Mouse (Mus musculus) limb, embryonic 14.5 days (tissue): ENCODE results near the gene Aif1. TPM values are rescaled to one million over a fixed set of nuclear protein-coding genes. Genes with fewer than 3 reads are reported as not detected.

ENCODE experiments used
- ATAC-seq: fragments of 200-750 bp; cut with Nextera tagmentation; 2 replicates; pipeline ENCODE4 v1.8.0; 2017; ENCODE audit warnings: low read depth, moderate number of reproducible peaks, moderate TSS enrichment; ENCODE audit not compliant: low FRiP score
- DNase-seq: peaks from one replicate; pipeline ENCODE4 v3.0.0-alpha.2; 2015; ENCODE audit warnings: low spot score
- H3K27ac ChIP-seq: fragments of 300-500 bp; sonication (generic); replicated peaks from 2 replicates; pipeline ENCODE4 v1.5.1; 2014; ENCODE audit warnings: low read depth, mild to moderate bottlenecking, low read length, moderate library complexity, mixed read lengths
- H3K27me3 ChIP-seq: fragments of 300-500 bp; sonication (generic); 2 replicates; pipeline ENCODE4 v1.6.1; 2014; ENCODE audit warnings: low read length, mixed read lengths; ENCODE audit not compliant: control insufficient read depth, insufficient read depth
- H3K36me3 ChIP-seq: fragments of 300-500 bp; sonication (generic); 2 replicates; pipeline ENCODE4 v1.6.1; 2014; ENCODE audit warnings: mild to moderate bottlenecking, low read length, moderate library complexity, mixed read lengths; ENCODE audit not compliant: control insufficient read depth, insufficient read depth
- H3K4me1 ChIP-seq: fragments of 300-500 bp; sonication (generic); 2 replicates; pipeline ENCODE4 v1.6.1; 2014; ENCODE audit warnings: antibody characterized with exemption, low read length, mixed read lengths; ENCODE audit not compliant: control insufficient read depth, insufficient read depth
- H3K4me2 ChIP-seq: fragments of 300-500 bp; sonication (generic); replicated peaks from 2 replicates; pipeline ENCODE4 v1.6.1; 2014; ENCODE audit warnings: low read depth, mild to moderate bottlenecking, low read length, moderate library complexity; ENCODE audit not compliant: severe bottlenecking
- H3K4me3 ChIP-seq: fragments of 300-500 bp; sonication (generic); replicated peaks from 2 replicates; pipeline ENCODE4 v1.5.1; 2014; ENCODE audit warnings: low read length
- H3K9ac ChIP-seq: fragments of 300-500 bp; sonication (generic); 2 replicates; pipeline ENCODE4 v1.6.1; 2014; ENCODE audit warnings: mild to moderate bottlenecking, low read depth, low read length, moderate library complexity; ENCODE audit not compliant: severe bottlenecking
- H3K9me3 ChIP-seq: fragments of 300-500 bp; sonication (generic); 2 replicates; pipeline ENCODE4 v1.6.1; 2016; ENCODE audit warnings: low read length; ENCODE audit not compliant: control insufficient read depth
- POLR2A ChIP-seq: fragments of 200-500 bp; IDR thresholded peaks from 2 replicates; pipeline ENCODE4 v1.8.0; 2012; ENCODE audit warnings: inconsistent platforms, mild to moderate bottlenecking, moderate library complexity, borderline replicate concordance; ENCODE audit not compliant: insufficient read depth, insufficient read length; ENCODE audit errors: extremely low read depth
- WGBS: fragments of 180-500 bp; shearing (Covaris S2); extraction: QIAGEN DNeasy Blood & Tissue Kit; methylation state at CpG from one replicate; pipeline ENCODE4 v1.1.7; 2014; 5-methylcytosine and 5-hydroxymethylcytosine counted together
- polyA plus RNA-seq, 2 experiments: library from polyadenylated mRNA; depleted of rRNA in 1 of 2; stranded (reverse) in 1 of 2; unstranded in 1 of 2; fragments of >200 nt; fragmentation: Nextera tagmentation in 1 of 2; extraction: Ambion mirVana in 1 of 2; gene quantifications; 2 replicates each; pipeline versions ENCODE4 v1.2.1 to v1.2.3; 2012 to 2014

The Aif1 gene
- polyA plus RNA-seq, 2 experiments: 4.8 to 15.7 TPM

- 22% methylated on average over 8 of the region's 8 CpGs for WGBS
- Histone ChIP-seq H3K36me3 (no peaks in the 10 kb centered on the region), H3K4me1 (peaks cover 4% of the 10 kb centered on the region; the same call in 1 of the 2 replicates), H3K9me3 (no peaks in the 10 kb centered on the region), H3K27me3 (peaks cover 21% of the 10 kb centered on the region), H3K4me3 (no peak overlapping the region), H3K4me2 (no peak overlapping the region), H3K9ac (no peak overlapping the region), H3K27ac (no peak overlapping the region)
- no peak for ATAC-seq
- no peak for DNase-seq
- TF ChIP-seq POLR2A: no peak
These were observed 23.1 kb upstream of the Aif1 start for GRCm38 (mm10) chr17:35198946-35199345.

DNA sequence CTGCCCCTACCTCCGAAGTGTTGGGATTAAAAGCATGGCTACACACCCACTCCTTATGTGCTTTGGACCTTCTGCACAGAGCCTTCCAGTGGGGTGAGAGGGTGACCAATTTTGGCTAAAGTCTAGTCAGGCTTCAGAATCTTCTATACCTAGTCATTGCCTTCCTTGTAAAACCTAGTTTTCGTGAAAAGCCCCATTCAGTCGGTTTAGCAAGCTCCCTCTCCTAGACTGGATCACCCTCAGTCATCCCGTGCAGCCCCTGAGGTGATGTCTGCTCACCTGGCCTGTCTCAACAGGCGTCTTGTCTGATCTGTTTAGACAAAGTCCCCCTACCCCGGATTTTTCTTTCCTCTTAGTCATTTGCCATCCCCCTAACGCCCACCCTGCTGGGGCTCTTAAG lies 22.2 kb upstream of the Aif1 start:
- Histone ChIP-seq H3K9ac (no peak overlapping the region), H3K4me3 (no peak overlapping the region), H3K4me2 (no peak overlapping the region), H3K36me3 (no peaks in the 10 kb centered on the region), H3K27me3 (peaks cover 21% of the 10 kb centered on the region), H3K27ac (no peak overlapping the region), H3K9me3 (no peaks in the 10 kb centered on the region), H3K4me1 (peaks cover 4% of the 10 kb centered on the region; the same call in 1 of the 2 replicates)
- ATAC-seq (no peak), DNase-seq (no peak)
- TF ChIP-seq POLR2A: no peak
- WGBS: 53% methylated on average over 7 of the region's 7 CpGs

DNA sequence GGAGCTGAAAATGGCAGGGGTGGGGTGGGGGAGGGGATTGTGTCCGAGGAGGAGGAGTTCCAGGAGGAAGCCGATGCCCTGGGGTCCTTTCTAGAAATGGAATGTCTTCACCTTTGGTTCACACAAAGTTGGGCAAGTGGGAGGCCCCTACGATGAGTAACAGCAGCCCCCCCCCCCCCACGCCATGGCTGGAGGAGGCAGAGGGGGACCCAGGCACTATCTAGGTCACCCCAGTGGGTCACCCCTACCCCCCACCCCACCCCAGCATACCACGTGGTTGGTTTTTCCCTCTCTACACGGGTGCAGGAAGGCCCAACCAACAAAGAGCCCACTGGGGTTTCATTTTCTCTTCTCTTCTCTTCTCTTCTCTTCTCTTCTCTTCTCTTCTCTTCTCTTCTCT lies 21.3 kb upstream of the Aif1 start:
- no peak overlapping the region for H3K27ac ChIP-seq
- 33% methylated on average over 4 of the region's 6 CpGs for WGBS
- H3K27me3 ChIP-seq: peaks cover 21% of the 10 kb centered on the region
- no peak for TF ChIP-seq POLR2A
- H3K9ac ChIP-seq: no peak overlapping the region
- no peak for ATAC-seq
- H3K36me3 ChIP-seq: no peaks in the 10 kb centered on the region
- H3K9me3 ChIP-seq: no peaks in the 10 kb centered on the region
- H3K4me2 ChIP-seq: no peak overlapping the region
- no peak for DNase-seq
- peaks cover 4% of the 10 kb centered on the region; the same call in 1 of the 2 replicates for H3K4me1 ChIP-seq
- no peak overlapping the region for H3K4me3 ChIP-seq

DNA sequence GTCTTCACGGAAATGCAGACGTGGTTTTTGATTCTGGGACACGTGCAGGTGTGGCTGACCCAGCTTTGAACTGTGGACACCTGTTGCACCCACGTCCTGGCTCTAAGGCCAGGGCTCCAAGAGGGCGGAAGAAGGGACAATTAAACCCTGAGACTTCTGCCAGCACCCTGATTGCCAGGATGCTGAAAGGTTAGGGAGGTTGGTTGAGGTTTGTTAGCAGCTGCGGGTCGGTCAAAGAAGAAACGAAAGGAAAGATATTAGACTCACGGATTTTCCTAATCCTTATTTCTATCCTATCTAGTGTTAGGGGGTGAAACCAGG lies 20.4 kb upstream of the Aif1 start:
- Histone ChIP-seq H3K27ac (no peak overlapping the region), H3K36me3 (no peaks in the 10 kb centered on the region), H3K4me3 (peak overlapping the region; percentile 40), H3K27me3 (peaks cover 21% of the 10 kb centered on the region), H3K9me3 (no peaks in the 10 kb centered on the region), H3K9ac (no peak overlapping the region), H3K4me1 (peaks cover 4% of the 10 kb centered on the region; the same call in 1 of the 2 replicates), H3K4me2 (peak overlapping the region; percentile 62)
- ATAC-seq (no peak), DNase-seq (no peak)
- whole genome bisulfite sequencing: 31% methylated on average over 9 of the region's 9 CpGs
- no peak for TF ChIP-seq POLR2A

DNA sequence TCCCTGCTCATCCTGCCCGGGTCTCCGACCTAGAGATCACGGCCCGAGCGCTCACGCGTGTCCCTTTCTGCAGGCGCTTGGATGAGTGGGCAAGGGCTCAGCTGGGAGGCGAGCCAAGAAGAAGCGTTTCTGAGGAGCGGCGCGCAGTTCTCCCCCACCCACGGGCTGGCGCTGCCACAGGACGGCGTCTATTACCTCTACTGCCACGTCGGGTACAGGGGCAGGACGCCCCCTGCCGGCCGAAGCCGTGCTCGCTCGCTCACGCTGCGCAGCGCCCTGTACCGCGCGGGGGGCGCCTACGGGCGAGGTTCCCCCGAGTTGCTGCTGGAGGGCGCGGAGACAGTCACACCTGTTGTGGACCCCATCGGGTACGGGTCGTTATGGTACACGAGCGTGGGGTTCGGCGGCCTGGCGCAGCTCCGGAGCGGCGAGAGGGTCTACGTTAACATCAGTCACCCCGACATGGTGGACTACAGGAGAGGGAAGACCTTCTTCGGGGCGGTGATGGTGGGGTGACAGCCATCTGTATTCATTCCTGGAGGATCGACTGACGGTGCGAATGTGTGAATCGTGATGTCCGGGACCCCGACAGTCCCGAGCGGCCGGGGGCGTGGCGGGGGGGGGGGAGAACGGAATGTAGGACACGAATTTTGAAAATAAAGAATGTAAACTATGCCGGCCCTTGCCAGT lies 19.9 kb upstream of the Aif1 start:
- Histone ChIP-seq H3K9ac (peak overlapping the region; percentile 40; the same call in 1 of the 2 replicates), H3K9me3 (no peaks in the 10 kb centered on the region), H3K27me3 (peaks cover 21% of the 10 kb centered on the region), H3K27ac (no peak overlapping the region), H3K4me1 (peaks cover 4% of the 10 kb centered on the region; the same call in 1 of the 2 replicates), H3K36me3 (no peaks in the 10 kb centered on the region), H3K4me3 (peak overlapping the region; percentile 40), H3K4me2 (peak overlapping the region; percentile 62)
- DNase-seq (peak; percentile 74), ATAC-seq (peak; percentile 75)
- WGBS: 1% methylated on average over 63 of the region's 66 CpGs
- no peak for TF ChIP-seq POLR2A
